Mouse (Mus musculus) ES-Bruce4 (cell line): ENCODE results near the gene Lifr.

ENCODE experiments used
- CTCF ChIP-seq: IDR thresholded peaks from one replicate; pipeline ENCODE4 v1.8.1; 2011; ENCODE audit warnings: low read depth, low read length
- POLR2A ChIP-seq: IDR thresholded peaks from one replicate; pipeline ENCODE4 v1.8.1; 2011; ENCODE audit warnings: low read length; ENCODE audit not compliant: insufficient read depth

- TF ChIP-seq CTCF = no peak
- TF ChIP-seq POLR2A = no peak
Observed at GRCm38 (mm10) chr15:7206110-7206509, 115.7 kb downstream of the Lifr start.
